In genomic region chr17:47735553-47736100, GRCm38 (mm10) we compare ENCODE assay signal across 15 mouse cellular contexts. TPM values are rescaled to one million over a fixed set of nuclear protein-coding genes. Genes with fewer than 3 reads are reported as not detected.
"Had no signal": no experiment of that assay in that cellular context is flagged by ENCODE, and none has a peak within 500 bp of the region (broad histone marks: within the 10 kb centered on the region; RNA-seq: fewer than 3 reads in every experiment).

No protein-coding gene starts in this region.

- DNase-seq: kidney, adult 9 months; kidney, postnatal 14 days; layer of hippocampus, postnatal 36 days; liver, embryonic 13.5 days; lung, adult 2 months; lung, postnatal 14 days; lung, postnatal 4 days; thymus, adult 18-20 months; thymus, postnatal 36 days had no signal

- H3K9me3 ChIP-seq: liver, embryonic 13.5 days; midbrain, embryonic 13.5 days had no signal

- H3K4me3 ChIP-seq: left cerebral cortex, adult 2 months; liver, embryonic 13.5 days; midbrain, embryonic 13.5 days had no signal

- H3K27ac ChIP-seq: left cerebral cortex, adult 2 months; liver, embryonic 13.5 days; midbrain, embryonic 13.5 days had no signal

- H3K36me3 ChIP-seq: liver, embryonic 13.5 days; midbrain, embryonic 13.5 days had no signal

- H3K9ac ChIP-seq: liver, embryonic 13.5 days; midbrain, embryonic 13.5 days had no signal

RNA-seq across cellular contexts. Expression of gene Pgc, which starts 9.0 kb away (rescaled TPM):
- polyA plus RNA-seq: limb, embryonic 11.5 days; liver, embryonic 13.5 days; liver, embryonic 16.5 days; midbrain, embryonic 13.5 days; neural tube, embryonic 11.5 days; neural tube, embryonic 14.5 days had no signal

RNA-seq across cellular contexts. Expression of gene Prickle4, which starts 41.1 kb away (rescaled TPM):
- polyA plus RNA-seq: liver, embryonic 13.5 days had no signal

RNA-seq across cellular contexts. Expression of gene Gm21981, which starts 41.4 kb away (rescaled TPM):
- polyA plus RNA-seq: liver, embryonic 16.5 days had no signal
